Mouse (Mus musculus): ENCODE results near the gene Farp1.
"Not testable (repeated sequence)": the region's sequence is repeated elsewhere in the genome, so short reads cannot be mapped to it uniquely, and the experiment has no call there.

Farp1 gene

GRCm38 (mm10) chr14:121182967-121183366 is 148.0 kb downstream of the Farp1 start:
- CTCF ChIA-PET, result no interaction called here

- CTCF ChIA-PET, result no interaction called here
Observed at GRCm38 (mm10) chr14:121183414-121184130, 148.6 kb downstream of the Farp1 start.

GRCm38 (mm10) chr14:121184351-121184750 is 149.4 kb downstream of the Farp1 start:
- CTCF ChIA-PET, result no interaction called here

- CTCF ChIA-PET, result no interaction called here
Observed at GRCm38 (mm10) chr14:121186402-121186894, 151.4 kb downstream of the Farp1 start.

- CTCF ChIA-PET, result not testable (repeated sequence)
Observed at GRCm38 (mm10) chr14:121189840-121190239, 154.8 kb downstream of the Farp1 start.

- CTCF ChIA-PET, result no interaction called here
Observed at GRCm38 (mm10) chr14:121190386-121190785, 155.4 kb downstream of the Farp1 start.

- CTCF ChIA-PET, result no interaction called here
Observed at GRCm38 (mm10) chr14:121191739-121192138, 156.7 kb downstream of the Farp1 start.

GRCm38 (mm10) chr14:121192394-121192793 is 157.4 kb downstream of the Farp1 start:
- CTCF ChIA-PET, result no interaction called here

GRCm38 (mm10) chr14:121193981-121194380 is 159.0 kb downstream of the Farp1 start:
- CTCF ChIA-PET, result no interaction called here

GRCm38 (mm10) chr14:121198915-121199572 is 164.0 kb downstream of the Farp1 start:
- CTCF ChIA-PET, result no interaction called here

GRCm38 (mm10) chr14:121199789-121200188 is 164.8 kb downstream of the Farp1 start:
- CTCF ChIA-PET, result no interaction called here

- CTCF ChIA-PET, result no interaction called here
Observed at GRCm38 (mm10) chr14:121200353-121200752, 165.4 kb downstream of the Farp1 start.

- CTCF ChIA-PET, result interaction anchor here (0.5 kb wide), 1 partner anchor 12 kb away, joined by 3 read pairs; no protein-coding TSS in a partner anchor
Observed at GRCm38 (mm10) chr14:121201178-121201577, 166.2 kb downstream of the Farp1 start.

- CTCF ChIA-PET, result no interaction called here
Observed at GRCm38 (mm10) chr14:121205459-121205858, 170.5 kb downstream of the Farp1 start.

GRCm38 (mm10) chr14:121207441-121208158 is 172.6 kb downstream of the Farp1 start:
- CTCF ChIA-PET, result no interaction called here

- CTCF ChIA-PET, result no interaction called here
Observed at GRCm38 (mm10) chr14:121208159-121208515, 173.1 kb downstream of the Farp1 start.

GRCm38 (mm10) chr14:121210318-121210717 is 175.3 kb downstream of the Farp1 start:
- CTCF ChIA-PET, result no interaction called here

GRCm38 (mm10) chr14:121213650-121214049 is 178.7 kb downstream of the Farp1 start:
- CTCF ChIA-PET, result no interaction called here

- CTCF ChIA-PET, result interaction anchor here (0.7 kb wide), 1 partner anchor 578 kb away, joined by 3 read pairs; no protein-coding TSS in a partner anchor
Observed at GRCm38 (mm10) chr14:121214636-121215257, 179.7 kb downstream of the Farp1 start.

- CTCF ChIA-PET, result no interaction called here
Observed at GRCm38 (mm10) chr14:121215817-121216216, 180.8 kb downstream of the Farp1 start.

- CTCF ChIA-PET, result no interaction called here
Observed at GRCm38 (mm10) chr14:121216672-121217071, 181.7 kb downstream of the Farp1 start.

- CTCF ChIA-PET, result no interaction called here
Observed at GRCm38 (mm10) chr14:121218620-121219019, 183.6 kb downstream of the Farp1 start.

Measured in spleen, embryonic (tissue).